Mouse (Mus musculus) left cerebral cortex, postnatal 4 days (tissue): ENCODE measurements at regions not wholly inside any gene's neighbourhood (a gene's known extent, or its start where the extent isn't known, plus 50 kb on each side); places are given as distances from the start of the nearest gene placed in this dataset.

ENCODE experiments used
- DNase-seq: peaks from one replicate; pipeline ENCODE4 v3.0.0-alpha.2; 2022
- intact Hi-C: fragments of 180-260 bp; cut with DNase I; formaldehyde crosslinking; loops from one replicate; pipeline ENCODE4 v1.15.1; 2025

DNA sequence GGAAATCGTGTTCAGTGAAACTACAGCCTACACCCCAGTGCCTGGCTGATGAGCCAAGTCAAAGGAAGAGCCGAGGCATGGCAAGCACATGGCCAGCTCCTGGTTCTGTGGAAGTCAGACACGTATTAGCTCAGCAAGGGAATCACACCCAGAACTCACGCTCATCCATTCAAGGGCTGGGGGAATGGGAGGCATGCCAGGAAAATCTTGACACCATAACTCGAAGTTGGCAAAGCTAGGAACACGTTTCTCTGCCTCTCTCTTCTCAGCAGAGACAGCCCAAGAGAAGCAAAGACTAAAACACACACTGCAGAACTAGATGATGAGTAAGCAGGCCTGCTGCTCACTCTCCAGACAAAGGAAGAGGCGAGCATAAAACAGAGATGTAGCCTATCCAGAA lies 53.5 kb upstream of the Ypel5 start:
- DNase-seq: peak; percentile 7
- intact Hi-C loops: loop anchor here (5.0 to 10.0 kb wide), 3 partner anchors 465 to 1120 kb away; no protein-coding TSS in a partner anchor

- DNase-seq: peak; percentile 78
- intact Hi-C loops: loop anchor here (2.0 to 10.0 kb wide), 4 partner anchors 177 to 1119 kb away; partner anchors contain the start of gene Alk
These were observed 54.5 kb upstream of the Ypel5 start for GRCm38 (mm10) chr17:72781786-72782185.

- no peak for DNase-seq
- intact Hi-C loops: no loop called here
These were observed 68.0 kb upstream of the Ypel5 start for GRCm38 (mm10) chr17:72768266-72768665.

GRCm38 (mm10) chr17:72760937-72761336 lies 75.3 kb upstream of the Ypel5 start:
- intact Hi-C loops: no loop called here
- DNase-seq: peak; percentile 5

- DNase-seq: no peak
- intact Hi-C loops: no loop called here
These were observed 89.8 kb upstream of the Ypel5 start for GRCm38 (mm10) chr17:72746411-72746810.

- intact Hi-C loops: no loop called here
- DNase-seq: no peak
These were observed 103.2 kb upstream of the Ypel5 start for GRCm38 (mm10) chr17:72733006-72733405.

- DNase-seq: no peak
- intact Hi-C loops: no loop called here
These were observed 104.6 kb upstream of the Ypel5 start for GRCm38 (mm10) chr17:72731691-72732090.

GRCm38 (mm10) chr17:72731175-72731574 lies 105.1 kb upstream of the Ypel5 start:
- DNase-seq: peak; percentile 48
- intact Hi-C loops: no loop called here

GRCm38 (mm10) chr17:72720753-72721152 lies 115.5 kb upstream of the Ypel5 start:
- intact Hi-C loops: no loop called here
- DNase-seq: peak; percentile 50

- no peak for DNase-seq
- intact Hi-C loops: no loop called here
These were observed 115.2 kb upstream of the Alk start for GRCm38 (mm10) chr17:72719618-72720017.

DNA sequence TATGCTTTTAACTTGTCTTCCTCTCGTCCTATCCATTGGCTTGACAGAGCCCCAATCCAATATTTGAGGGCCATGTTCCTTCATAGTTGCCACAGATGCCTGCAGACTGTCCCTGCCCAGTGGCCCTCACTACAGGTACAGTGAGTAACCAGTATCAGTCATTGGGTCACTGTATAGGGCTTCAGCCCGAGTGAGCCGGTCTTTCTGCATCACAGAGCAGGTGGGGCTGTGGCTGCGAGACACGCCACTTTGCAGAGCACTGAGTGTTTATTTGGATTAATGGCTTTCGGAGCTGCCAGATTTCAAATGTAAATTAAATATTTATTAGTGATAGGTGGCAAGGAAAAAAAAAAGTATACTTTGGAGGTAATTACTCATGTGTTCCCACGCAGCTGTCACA lies 87.2 kb upstream of the Alk start:
- intact Hi-C loops: no loop called here
- no peak for DNase-seq

DNA sequence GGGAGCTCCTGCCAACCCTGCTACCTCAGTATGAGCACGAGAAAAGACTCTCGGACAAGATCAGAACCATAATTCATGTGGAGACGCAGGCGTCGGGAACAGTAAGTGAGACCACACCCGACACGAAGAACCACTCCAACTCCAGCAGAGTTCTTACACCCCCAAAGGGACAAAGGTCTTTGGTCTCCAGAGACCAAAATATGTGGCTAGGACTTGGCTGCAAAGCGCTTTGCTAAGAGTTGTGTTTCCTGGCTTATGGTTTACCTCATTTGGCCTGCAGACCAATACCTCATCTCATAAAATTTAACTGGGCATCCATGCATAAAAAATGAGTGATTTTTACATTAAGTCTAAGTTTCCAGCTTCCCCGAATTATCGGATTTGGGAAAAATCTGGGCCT lies 85.2 kb upstream of the Alk start:
- intact Hi-C loops: no loop called here

DNA sequence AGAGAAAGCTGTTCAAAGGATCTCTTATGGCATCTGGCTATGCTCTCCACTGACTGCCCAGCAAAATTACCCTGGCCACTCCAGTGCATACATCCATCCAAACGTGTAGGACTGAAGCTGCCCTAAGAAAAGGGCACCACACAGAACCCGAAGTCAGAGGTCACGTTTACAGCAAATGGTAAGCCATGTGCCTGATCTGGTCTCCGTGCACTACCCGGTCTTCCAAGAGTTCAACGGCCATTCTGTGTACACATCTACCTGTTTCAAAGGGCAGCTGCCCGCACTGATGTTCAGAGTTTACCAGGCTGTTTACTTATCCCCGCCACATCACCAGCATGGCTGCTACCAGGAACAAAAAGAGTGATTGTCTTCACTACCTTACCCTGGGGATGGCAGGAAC lies 84.4 kb upstream of the Alk start:
- intact Hi-C loops: no loop called here
- DNase-seq: no peak

More for the DNA sequence above, 85.2 kb upstream of the Alk start:
- DNase-seq: no peak

- intact Hi-C loops: no loop called here
- no peak for DNase-seq
These were observed 70.2 kb upstream of the Alk start for GRCm38 (mm10) chr17:72674658-72675057.

- intact Hi-C loops: no loop called here
- DNase-seq: no peak
These were observed 67.6 kb upstream of the Alk start for GRCm38 (mm10) chr17:72672010-72672409.

DNA sequence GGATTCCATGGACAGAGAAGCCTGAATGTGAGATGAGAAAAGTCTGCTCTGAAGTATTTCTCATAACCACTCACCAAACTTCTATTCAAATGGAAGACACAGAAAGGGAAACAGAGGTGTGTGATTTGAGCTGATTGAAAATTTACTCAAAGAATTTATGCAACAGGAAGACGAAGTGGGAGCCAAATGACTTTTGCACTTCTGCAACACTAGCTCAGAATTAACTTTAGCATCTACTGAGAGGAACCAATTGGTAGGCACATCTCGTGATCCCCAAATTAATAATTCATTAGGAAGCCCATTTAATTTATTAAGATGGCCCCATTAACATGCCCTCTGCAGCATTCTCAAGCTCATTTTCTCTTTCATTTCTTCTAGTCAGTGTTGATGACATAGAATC lies 62.5 kb upstream of the Alk start:
- intact Hi-C loops: no loop called here
- DNase-seq: no peak

- DNase-seq: no peak
- intact Hi-C loops: no loop called here
These were observed 57.3 kb upstream of the Alk start for GRCm38 (mm10) chr17:72661678-72662077.

GRCm38 (mm10) chr17:72658744-72659143 lies 54.3 kb upstream of the Alk start:
- peak; percentile 3 for DNase-seq

DNA sequence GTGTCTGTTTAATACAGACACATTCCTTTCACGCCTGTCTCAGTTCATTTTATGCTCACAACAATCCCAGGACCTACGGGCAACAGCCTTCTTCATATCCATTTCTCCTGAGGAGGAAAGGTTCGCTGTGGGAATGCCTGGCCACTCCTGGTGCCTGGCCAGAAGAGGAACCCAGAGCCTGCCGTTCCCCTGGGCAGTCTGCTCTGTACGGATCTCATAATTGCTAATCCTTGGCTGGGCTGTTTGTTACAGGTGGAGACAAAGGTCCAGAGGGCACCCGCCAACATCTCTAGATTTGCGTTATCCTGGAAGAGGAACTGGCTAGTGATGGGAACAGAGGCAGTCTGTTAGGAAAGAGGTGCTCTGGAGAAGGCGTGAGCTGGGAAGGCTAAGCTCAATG lies 53.4 kb upstream of the Alk start:
- intact Hi-C loops: no loop called here
- no peak for DNase-seq

More at GRCm38 (mm10) chr17:72658744-72659143, 54.3 kb upstream of the Alk start:
- intact Hi-C loops: no loop called here
